ENCODE assay signal across 21 mouse cellular contexts in genomic region chr9:62913390-62914069, GRCm38 (mm10). TPM values are rescaled to one million over a fixed set of nuclear protein-coding genes. Genes with fewer than 3 reads are reported as not detected.
DNase-seq lines count a peak whose midpoint lies in the region; ATAC-seq lines count a peak whose summit lies in the region.
"Had no signal": no experiment of that assay in that cellular context is flagged by ENCODE, and none has a peak within 500 bp of the region (broad histone marks: within the 10 kb centered on the region; RNA-seq: fewer than 3 reads in every experiment).

No protein-coding gene starts in this region.

- no peak overlapping the region for H3K9ac ChIP-seq in midbrain, embryonic 15.5 days
- no peak overlapping the region for H3K9ac ChIP-seq in forebrain, embryonic 16.5 days (replicated peaks; ENCODE audit: low read depth, low read length)
- H3K9ac ChIP-seq: embryonic facial prominence, embryonic 13.5 days; forebrain, embryonic 12.5 days; forebrain, postnatal 0 days; heart, embryonic 13.5 days; hindbrain, embryonic 13.5 days had no signal

- peak overlapping the region; percentile 84 for H3K27ac ChIP-seq in macrophage
- H3K27ac ChIP-seq in midbrain, embryonic 15.5 days: no peak overlapping the region
- H3K27ac ChIP-seq in forebrain, embryonic 16.5 days (ENCODE audit: low read length): no peak overlapping the region
- H3K27ac ChIP-seq: embryonic facial prominence, embryonic 13.5 days; forebrain, embryonic 12.5 days; heart, embryonic 13.5 days; hindbrain, embryonic 13.5 days; hindbrain, postnatal 0 days had no signal

- no peaks in the 10 kb centered on the region for H3K9me3 ChIP-seq in midbrain, embryonic 15.5 days
- no peaks in the 10 kb centered on the region for H3K9me3 ChIP-seq in forebrain, embryonic 16.5 days (ENCODE audit: control insufficient read depth, low read length)

- H3K79me2 ChIP-seq in macrophage (ENCODE audit: inconsistent target): peaks cover 75% of the 10 kb centered on the region

- WGBS in macrophage (ENCODE audit: missing documents): 17% methylated on average over 5 of the region's 5 CpGs
- WGBS in midbrain, embryonic 15.5 days: 90% methylated on average over 5 of the region's 5 CpGs
- 93% methylated on average over 5 of the region's 5 CpGs for WGBS in forebrain, embryonic 16.5 days

- H3K36me3 ChIP-seq in macrophage (ENCODE audit: inconsistent target): peaks cover 44% of the 10 kb centered on the region
- peaks cover 9% of the 10 kb centered on the region for H3K36me3 ChIP-seq in midbrain, embryonic 15.5 days (replicated peaks)
- peaks cover 7% of the 10 kb centered on the region for H3K36me3 ChIP-seq in forebrain, embryonic 16.5 days (ENCODE audit: control insufficient read depth, insufficient read depth)

- ATAC-seq in midbrain, embryonic 15.5 days (replicated peaks): no peak
- no peak for ATAC-seq in forebrain, embryonic 16.5 days
- ATAC-seq: activated CD4-positive, CD25-positive, alpha-beta regulatory T cell, adult 4 months; forebrain, postnatal 0 days; hindbrain, postnatal 0 days had no signal

- no peak overlapping the region for H3K4me2 ChIP-seq in midbrain, embryonic 15.5 days
- H3K4me2 ChIP-seq in forebrain, embryonic 16.5 days (ENCODE audit: low read length): no peak overlapping the region
- H3K4me2 ChIP-seq: embryonic facial prominence, embryonic 13.5 days; forebrain, embryonic 12.5 days; heart, embryonic 13.5 days; hindbrain, embryonic 13.5 days had no signal

- intact Hi-C loops in left cerebral cortex, postnatal 10 days (cut with DNase I): loop anchor here (5.0 kb wide), 1 partner anchor 209 kb away; no protein-coding TSS in a partner anchor

- H3K27me3 ChIP-seq in midbrain, embryonic 15.5 days (replicated peaks): no peaks in the 10 kb centered on the region
- H3K27me3 ChIP-seq in forebrain, embryonic 16.5 days (replicated peaks; ENCODE audit: control insufficient read depth, insufficient read depth, low read length): no peaks in the 10 kb centered on the region
- H3K27me3 ChIP-seq: embryonic facial prominence, embryonic 13.5 days; forebrain, embryonic 12.5 days; heart, embryonic 13.5 days; hindbrain, embryonic 13.5 days had no signal

- DNase-seq in heart, adult 8-10 months (ENCODE audit: low spot score): peak; percentile 29
- DNase-seq in heart, postnatal 4 days: no peak
- DNase-seq in 416B (ENCODE audit: low read depth) (peak; percentile 12), MEL-GATA-1-ER (ENCODE audit: extremely low read depth, low read depth) (peak; percentile 33)
- DNase-seq in left cerebral cortex, postnatal 10 days (ENCODE audit: extremely low spot score in 1 of 2, low spot score in 2 of 2): no peak
- DNase-seq: adrenal gland, postnatal 25 days; cerebellum, adult 11 months; cerebellum, adult 8-10 months; cerebellum, postnatal 25 days; forebrain, postnatal 0 days; gastrocnemius, postnatal 14 days; kidney, adult 11 months had no signal

- H3K4me1 ChIP-seq in midbrain, embryonic 15.5 days: no peaks in the 10 kb centered on the region
- H3K4me1 ChIP-seq in forebrain, embryonic 16.5 days (replicated peaks; ENCODE audit: control insufficient read depth, insufficient read depth, low read length): no peaks in the 10 kb centered on the region
- H3K4me1 ChIP-seq: embryonic facial prominence, embryonic 13.5 days; forebrain, embryonic 12.5 days; heart, embryonic 13.5 days; hindbrain, embryonic 13.5 days had no signal

- H3K4me3 ChIP-seq in macrophage (ENCODE audit: inconsistent target): no peak overlapping the region
- H3K4me3 ChIP-seq in midbrain, embryonic 15.5 days: no peak overlapping the region
- H3K4me3 ChIP-seq in forebrain, embryonic 16.5 days (replicated peaks; ENCODE audit: low read length): no peak overlapping the region
- H3K4me3 ChIP-seq: embryonic facial prominence, embryonic 13.5 days; forebrain, embryonic 12.5 days; heart, embryonic 13.5 days; hindbrain, embryonic 13.5 days had no signal

RNA-seq across cellular contexts. Expression of gene Calml4, which starts 55.6 kb away (rescaled TPM):
- total RNA-seq in heart, adult 8-10 months (2022): 1 to 10 TPM in 3 of 4 experiments, under 1 TPM in 1; 0.44 to 2.5 (median 1.5) TPM
- total RNA-seq in heart, postnatal 4 days (2021): 1 to 10 TPM; 2.4 to 2.6 TPM
- total RNA-seq in macrophage (2018; cell fraction: chromatin; rRNA removed): 1 to 10 TPM in 12 of 26 experiments, under 1 TPM in 2, not detected in 12; 0.29 to 5.3 (median 2.3) TPM
- total RNA-seq in macrophage (2018; cell fraction: cytosol; rRNA removed): 1 to 10 TPM in 13 of 26 experiments, under 1 TPM in 11, not detected in 2; 0.32 to 2.9 (median 1.4) TPM
- total RNA-seq in macrophage (2018; cell fraction: nucleus; rRNA removed): 1 to 10 TPM in 15 of 26 experiments, under 1 TPM in 6, not detected in 5; 0.55 to 6.1 (median 1.5) TPM
- polyA plus RNA-seq in macrophage (2018): 0.62 to 1.1 TPM (median 0.63 TPM) in 3 replicates
- 9.4 and 11.7 TPM in 2 replicates for polyA plus RNA-seq in midbrain, embryonic 15.5 days (2015; fragmentation: Nextera tagmentation; extraction: Ambion mirVana)
- 4.3 and 6.0 TPM in 2 replicates for polyA plus RNA-seq in forebrain, embryonic 16.5 days (2015; fragmentation: Nextera tagmentation; extraction: Ambion mirVana)
- 1 to 10 TPM in 1 of 2 experiments, under 1 TPM in 1; 0.57 to 1.5 TPM for total RNA-seq in left cerebral cortex, postnatal 10 days (2021)
- polyA plus RNA-seq: activated CD4-positive, CD25-positive, alpha-beta regulatory T cell, adult 4 months had no signal

Comparison
In these comparisons a context has a peak if more than half of its experiments do, and no peak if none do; other contexts are left out.
1. DNase-seq: peak in heart, adult 8-10 months (single experiment), 416B (single experiment) and MEL-GATA-1-ER (single experiment); none in heart, postnatal 4 days (single experiment) and left cerebral cortex, postnatal 10 days (0 of 2).